Mouse (Mus musculus) kidney, embryonic 15.5 days (tissue): ENCODE results near the gene BC048671. TPM values are rescaled to one million over a fixed set of nuclear protein-coding genes. Genes with fewer than 3 reads are reported as not detected.

Experiments
- polyA plus RNA-seq: library from polyadenylated mRNA; unstranded; fragments of >200 nt; fragmentation: Nextera tagmentation; extraction: Ambion mirVana; gene quantifications from 2 replicates; pipeline ENCODE4 v1.2.1, GENCODE M21; 2015

BC048671 gene
- polyA plus RNA-seq, 1 experiment from 2014 or later = not detected

Other genes with a start within 250 kb of the BC048671 start
- gene Vmn1r49, start 222.7 kb upstream of the BC048671 start, polyA plus RNA-seq = not detected in 2 replicates
- gene Vmn1r50, start 199.8 kb upstream of the BC048671 start, polyA plus RNA-seq = not detected in 2 replicates
- not detected in 2 replicates for gene Vmn1r51, start 178.6 kb upstream of the BC048671 start, polyA plus RNA-seq
- gene Vmn1r52, start 126.4 kb upstream of the BC048671 start, polyA plus RNA-seq = not detected in 2 replicates
- gene V1ra8, start 98.4 kb upstream of the BC048671 start, polyA plus RNA-seq = not detected in 2 replicates
- not detected in 2 replicates for gene Vmn1r53, start 76.8 kb upstream of the BC048671 start, polyA plus RNA-seq
- gene Vmn1r54, start 54.9 kb upstream of the BC048671 start, polyA plus RNA-seq = not detected in 2 replicates
- gene Chst13, start 24.0 kb downstream of the BC048671 start, polyA plus RNA-seq = 4.9 and 5.6 TPM in 2 replicates
- 0.17 and 0.44 TPM in 2 replicates for gene Uroc1, start 32.1 kb downstream of the BC048671 start, polyA plus RNA-seq
- gene Zxdc, start 68.3 kb downstream of the BC048671 start, polyA plus RNA-seq = 8.9 and 9.1 TPM in 2 replicates
- gene Cfap100, start 127.6 kb downstream of the BC048671 start, polyA plus RNA-seq = 0.30 and 0.58 TPM in 2 replicates
- 11.7 and 12.6 TPM in 2 replicates for gene Klf15, start 161.4 kb downstream of the BC048671 start, polyA plus RNA-seq
- gene Aldh1l1, start 185.2 kb downstream of the BC048671 start, polyA plus RNA-seq = 11.2 and 13.8 TPM in 2 replicates